10 mouse cellular contexts compared by ENCODE assay signal in the genomic region with DNA sequence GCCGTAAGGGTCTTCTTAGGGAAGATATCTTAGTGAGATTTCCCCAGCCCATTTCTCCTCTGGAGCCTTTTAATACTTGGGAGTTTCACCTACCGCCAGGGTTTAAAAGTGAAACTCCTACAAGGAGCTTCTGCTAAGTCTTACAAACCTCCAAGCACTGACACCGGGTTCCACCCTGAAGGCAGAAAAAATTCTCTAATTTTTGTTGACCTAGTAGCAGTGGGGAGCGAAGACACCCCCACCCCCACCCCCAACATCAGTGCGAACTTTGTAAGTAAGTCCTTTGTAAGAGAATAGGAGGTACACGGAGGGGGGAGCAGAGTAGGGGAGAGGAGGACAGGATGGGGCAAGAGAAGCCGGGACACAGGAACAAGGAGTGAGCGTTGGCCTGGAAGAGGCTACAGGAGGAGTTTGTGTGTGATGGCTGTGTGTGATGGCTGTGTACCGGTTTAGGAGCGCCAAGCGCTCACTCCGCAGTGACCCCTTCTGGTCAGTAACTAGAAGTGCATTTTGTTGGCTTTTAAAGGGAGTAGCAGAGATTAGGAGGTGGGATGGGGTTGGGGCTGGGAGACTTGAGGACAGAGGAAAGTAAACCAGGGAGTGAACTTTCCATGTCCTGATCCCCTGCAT. TPM values are rescaled to one million over a fixed set of nuclear protein-coding genes. Genes with fewer than 3 reads are reported as not detected.
DNase-seq lines count a peak whose midpoint lies in the region; ATAC-seq and TF ChIP-seq lines count a peak whose summit lies in the region.
"Had no signal": no experiment of that assay in that cellular context is flagged by ENCODE, and none has a peak within 500 bp of the region (broad histone marks: within the 10 kb centered on the region; RNA-seq: fewer than 3 reads in every experiment).

No protein-coding gene starts in this region.

- H3K4me1 ChIP-seq in lung, adult 2 months (ENCODE audit: control insufficient read depth, insufficient read depth, low read length), result no peaks in the 10 kb centered on the region
- H3K4me1 ChIP-seq in embryonic facial prominence, embryonic 15.5 days, result 0 out of 2 replicates have a peak, but pooled peaks cover 12% of the 10 kb centered on the region
- 0 out of 2 replicates have a peak, but pooled peaks cover 4% of the 10 kb centered on the region for H3K4me1 ChIP-seq in hindbrain, postnatal 0 days (ENCODE audit: insufficient read depth, low read length)
- peaks cover 20% of the 10 kb centered on the region for H3K4me1 ChIP-seq in midbrain, embryonic 16.5 days (ENCODE audit: control insufficient read depth, insufficient read depth, low read length)

- H3K4me2 ChIP-seq in embryonic facial prominence, embryonic 15.5 days (replicated peaks), result 0 out of 2 replicates have a peak overlapping the region, but pooled peaks have one; percentile 5
- H3K4me2 ChIP-seq in hindbrain, postnatal 0 days (ENCODE audit: low read depth, low read length), result peak overlapping the region; percentile 82
- peak overlapping the region; percentile 88 for H3K4me2 ChIP-seq in midbrain, embryonic 16.5 days (ENCODE audit: low read length)

- H3K9ac ChIP-seq in embryonic facial prominence, embryonic 15.5 days, result no peak overlapping the region
- H3K9ac ChIP-seq in hindbrain, postnatal 0 days (replicated peaks; ENCODE audit: low read length), result no peak overlapping the region
- 0 out of 2 replicates have a peak overlapping the region, but pooled peaks have one; percentile 73 for H3K9ac ChIP-seq in midbrain, embryonic 16.5 days (ENCODE audit: low read depth, low read length)

- ATAC-seq in embryonic facial prominence, embryonic 15.5 days (ENCODE audit: insufficient number of reproducible peaks, low FRiP score, low TSS enrichment, low read depth), result peak; percentile 63; the same call in 1 of the 2 replicates
- ATAC-seq in hindbrain, postnatal 0 days, result peak; percentile 72
- peak; percentile 40; the same call in 1 of the 2 replicates for ATAC-seq in midbrain, embryonic 16.5 days

- DNase-seq in lung, adult 2 months, result no peak
- DNase-seq in lung, adult 18-20 months, result no peak
- peak; percentile 74 for DNase-seq in cerebellum, adult 11 months
- peak; percentile 86 for DNase-seq in hindbrain, postnatal 0 days (ENCODE audit: low spot score)
- no peak for DNase-seq in urinary bladder, postnatal 4 days (ENCODE audit: low spot score in 2 of 2)
- no peak for DNase-seq in thymus, postnatal 25 days

- H3K4me3 ChIP-seq in lung, adult 2 months (replicated peaks; ENCODE audit: extremely low read depth, low read depth, low read length), result no peak overlapping the region
- H3K4me3 ChIP-seq in embryonic facial prominence, embryonic 15.5 days (replicated peaks), result no peak overlapping the region
- peak overlapping the region; percentile 55 for H3K4me3 ChIP-seq in hindbrain, postnatal 0 days (ENCODE audit: low read length)
- peak overlapping the region; percentile 58 for H3K4me3 ChIP-seq in midbrain, embryonic 16.5 days (ENCODE audit: low read depth, low read length)
- H3K4me3 ChIP-seq: erythroblast, embryonic 14.5 days; myocyte had no signal

- peak; percentile 44; the same call in 1 of the 2 replicates for TF ChIP-seq CTCF in lung, adult 2 months (IDR thresholded peaks at IDR 0.05; ENCODE audit: insufficient read depth, low read length)
- TF ChIP-seq CTCF in hindbrain, postnatal 0 days (IDR thresholded peaks at IDR 0.05; ENCODE audit: low read depth), result peak; percentile 92

- H3K27ac ChIP-seq in embryonic facial prominence, embryonic 15.5 days (replicated peaks), result no peak overlapping the region
- H3K27ac ChIP-seq in hindbrain, postnatal 0 days, result peak overlapping the region; percentile 87; the same call in 1 of the 2 replicates
- H3K27ac ChIP-seq in midbrain, embryonic 16.5 days (ENCODE audit: low read length), result peak overlapping the region; percentile 88

- peaks cover 47% of the 10 kb centered on the region for H3K27me3 ChIP-seq in embryonic facial prominence, embryonic 15.5 days
- no peaks in the 10 kb centered on the region for H3K27me3 ChIP-seq in hindbrain, postnatal 0 days (ENCODE audit: insufficient read depth, low read length)
- no peaks in the 10 kb centered on the region for H3K27me3 ChIP-seq in midbrain, embryonic 16.5 days (ENCODE audit: control insufficient read depth, insufficient read depth, low read depth, low read length)

- TF ChIP-seq POLR2A in lung, adult 2 months (IDR thresholded peaks at IDR 0.05; ENCODE audit: borderline replicate concordance, extremely low read depth, low read depth, low read length), result no peak

- H3K9me3 ChIP-seq in embryonic facial prominence, embryonic 15.5 days (replicated peaks), result no peaks in the 10 kb centered on the region
- H3K9me3 ChIP-seq in hindbrain, postnatal 0 days (ENCODE audit: low read length), result no peaks in the 10 kb centered on the region
- no peaks in the 10 kb centered on the region for H3K9me3 ChIP-seq in midbrain, embryonic 16.5 days (replicated peaks; ENCODE audit: control insufficient read depth, low read length, poor library complexity, severe bottlenecking)

- no peaks in the 10 kb centered on the region for H3K36me3 ChIP-seq in embryonic facial prominence, embryonic 15.5 days
- H3K36me3 ChIP-seq in hindbrain, postnatal 0 days (ENCODE audit: insufficient read depth, low read length), result no peaks in the 10 kb centered on the region
- no peaks in the 10 kb centered on the region for H3K36me3 ChIP-seq in midbrain, embryonic 16.5 days (ENCODE audit: control insufficient read depth, insufficient read depth, low read length)

- WGBS in lung, adult 2 months, result 3% methylated on average over 12 of the region's 12 CpGs
- WGBS in embryonic facial prominence, embryonic 15.5 days, result under 1% methylated on average over 12 of the region's 12 CpGs
- 1% methylated on average over 12 of the region's 12 CpGs for WGBS in hindbrain, postnatal 0 days
- 1% methylated on average over 12 of the region's 12 CpGs for WGBS in midbrain, embryonic 16.5 days

RNA-seq across cellular contexts. Expression of gene Srrm4, which starts 1.3 kb away (rescaled TPM):
- 0.20 and 0.49 TPM in 2 replicates for polyA plus RNA-seq in lung, adult 2 months (2012; rRNA removed)
- 0.81 and 1.0 TPM in 2 replicates for polyA plus RNA-seq in embryonic facial prominence, embryonic 15.5 days (2015; fragmentation: Nextera tagmentation; extraction: Ambion mirVana)
- 5.9 and 6.6 TPM in 2 replicates for total RNA-seq in hindbrain, postnatal 0 days (2014; rRNA removed)
- polyA plus RNA-seq in hindbrain, postnatal 0 days (2015; fragmentation: Nextera tagmentation; extraction: Ambion mirVana), result 11.8 and 12.5 TPM in 2 replicates
- 16.6 and 19.8 TPM in 2 replicates for polyA plus RNA-seq in midbrain, embryonic 16.5 days (2015; fragmentation: Nextera tagmentation; extraction: Ambion mirVana)
- polyA plus RNA-seq: erythroblast, embryonic 14.5 days had no signal

Comparison
In these comparisons a context has a peak if more than half of its experiments do, and no peak if none do; other contexts are left out.
1. DNase-seq: peak in cerebellum, adult 11 months (single experiment) and hindbrain, postnatal 0 days (single experiment); none in lung, adult 2 months (single experiment), lung, adult 18-20 months (0 of 2), urinary bladder, postnatal 4 days (0 of 2) and thymus, postnatal 25 days (single experiment).
2. H3K4me3 ChIP-seq: peak in hindbrain, postnatal 0 days (single experiment) and midbrain, embryonic 16.5 days (single experiment); none in lung, adult 2 months (single experiment) and embryonic facial prominence, embryonic 15.5 days (single experiment).
3. H3K4me2 ChIP-seq: peak in every context shown above with its lines; median percentile 88 in midbrain, embryonic 16.5 days; 82 in hindbrain, postnatal 0 days; 5 in embryonic facial prominence, embryonic 15.5 days.
4. Peak in every context shown above with its lines, with median percentiles within 50 percentile points of each other: ATAC-seq.